Mouse (Mus musculus) granulocyte monocyte progenitor cell, adult 5-6 weeks (primary cell): Measurements from ENCODE around the gene Car5a. TPM values are rescaled to one million over a fixed set of nuclear protein-coding genes. Genes with fewer than 3 reads are reported as not detected.

Experiments used
- ATAC-seq: replicated peaks from 2 replicates; pipeline ENCODE4 v1.8.0; 2016; ENCODE audit warnings: mild to moderate bottlenecking, moderate TSS enrichment, inconsistent platforms; ENCODE audit not compliant: poor library complexity, severe bottlenecking
- total RNA-seq, 2 experiments: library from RNA; stranded (forward) in 1 of 2; stranded (reverse) in 1 of 2; fragments of 200-712, 200-1000 nt in 1 of 2; fragments of >200 nt in 1 of 2; fragmentation: Nextera tagmentation in 1 of 2; gene quantifications; 2 replicates each; pipeline ENCODE4 v1.2.3; 2014 to 2017

Gene Car5a
- total RNA-seq, 2 experiments from 2014 or later = not detected

DNA sequence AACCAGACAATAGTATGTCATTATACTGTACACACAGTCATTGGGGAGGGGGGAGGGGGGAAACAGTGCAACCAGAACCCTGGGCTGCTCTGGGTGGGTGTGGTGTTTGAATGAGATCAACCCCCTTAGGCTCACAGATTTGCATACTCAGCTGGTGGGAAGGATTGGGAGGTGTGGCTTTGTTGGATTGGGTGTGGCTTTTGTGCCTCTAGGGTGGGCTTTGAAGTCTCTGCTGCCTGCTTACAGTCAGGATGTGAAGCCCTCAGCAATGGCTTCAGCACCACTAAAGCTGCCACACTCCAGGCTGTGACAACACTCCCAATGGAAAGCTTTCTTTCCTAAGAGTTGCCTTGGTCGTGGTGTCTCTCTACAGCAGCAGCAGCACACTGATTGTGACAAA is 57.2 kb downstream of the Car5a start:
- ATAC-seq = no peak

DNA sequence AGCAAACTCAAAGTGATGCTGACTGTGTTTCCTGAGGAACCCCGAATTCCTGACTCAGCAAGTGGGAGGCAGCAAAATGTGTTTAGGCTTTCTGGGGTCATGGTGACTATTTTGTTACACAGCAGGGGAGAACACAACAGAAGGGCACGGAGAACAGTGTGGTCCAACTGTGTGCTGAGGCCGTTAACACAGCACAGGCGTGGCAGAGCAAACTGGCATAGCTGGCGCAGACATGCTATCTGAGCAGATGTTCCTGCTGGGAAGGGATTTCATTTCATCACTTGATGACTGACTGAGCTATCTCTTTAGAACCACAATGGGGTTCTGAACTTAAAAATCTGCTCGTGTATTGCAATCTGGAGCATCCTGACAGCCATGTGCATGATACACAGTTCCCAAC is 59.3 kb downstream of the Car5a start:
- ATAC-seq = no peak

DNA sequence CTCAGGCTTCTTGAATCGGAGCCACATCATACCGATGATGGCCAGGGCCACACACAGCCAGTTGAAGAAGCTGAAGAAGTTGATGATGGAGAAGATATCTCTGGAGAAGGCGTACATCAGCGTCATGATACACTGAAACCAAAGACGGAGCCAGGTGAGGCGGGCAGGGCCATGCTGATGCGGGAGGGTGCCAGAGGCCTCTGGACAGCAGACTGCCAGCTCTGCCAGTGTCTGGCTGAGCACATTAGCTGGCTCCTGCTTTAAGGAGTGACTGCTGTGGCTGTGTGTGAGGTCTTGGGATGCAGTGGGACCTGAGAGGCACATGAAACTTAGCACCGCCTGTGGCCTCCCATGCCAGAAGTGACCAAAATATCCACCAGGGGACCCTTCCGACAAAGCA is 59.7 kb downstream of the Car5a start:
- ATAC-seq = no peak

DNA sequence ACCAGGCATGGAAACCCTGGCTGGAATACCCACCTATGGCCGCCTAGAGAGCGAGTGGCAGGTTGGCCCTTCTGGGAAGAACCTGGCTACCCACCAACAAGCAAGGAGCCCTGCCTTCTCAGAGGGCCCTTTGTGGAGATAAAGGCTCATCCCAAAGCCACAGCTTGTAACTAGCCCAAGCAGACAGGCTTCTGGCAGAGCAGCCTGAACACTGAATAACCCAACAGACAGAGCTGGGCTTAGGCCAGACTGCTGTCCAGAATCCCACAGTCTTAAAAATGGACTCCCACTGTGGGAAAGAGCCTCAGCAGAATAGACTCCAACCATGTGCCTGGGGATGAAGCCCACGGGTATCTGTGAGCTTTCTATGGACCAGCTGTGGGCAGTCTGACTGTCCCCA is 60.5 kb downstream of the Car5a start:
- ATAC-seq = no peak

DNA sequence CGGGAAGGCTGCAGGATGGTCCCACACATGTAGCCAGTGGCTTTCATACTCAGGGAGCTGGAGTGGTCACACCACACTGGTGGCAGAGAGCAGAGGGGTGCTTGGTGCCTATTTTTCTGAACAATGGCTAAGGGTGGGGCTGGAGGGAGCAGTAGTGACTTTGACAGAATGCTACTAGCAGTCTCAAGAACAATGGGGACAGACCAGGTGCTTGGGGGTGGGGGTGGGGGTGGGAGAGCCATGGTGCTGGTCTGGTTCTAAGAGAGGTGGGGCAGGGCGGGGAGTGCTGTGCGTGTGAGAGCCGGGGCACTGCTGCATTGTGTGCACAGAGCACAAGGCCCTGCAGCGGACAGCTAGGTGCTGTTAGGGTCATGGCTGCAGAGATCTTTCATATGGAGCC is 62.8 kb downstream of the Car5a start:
- ATAC-seq = no peak

DNA sequence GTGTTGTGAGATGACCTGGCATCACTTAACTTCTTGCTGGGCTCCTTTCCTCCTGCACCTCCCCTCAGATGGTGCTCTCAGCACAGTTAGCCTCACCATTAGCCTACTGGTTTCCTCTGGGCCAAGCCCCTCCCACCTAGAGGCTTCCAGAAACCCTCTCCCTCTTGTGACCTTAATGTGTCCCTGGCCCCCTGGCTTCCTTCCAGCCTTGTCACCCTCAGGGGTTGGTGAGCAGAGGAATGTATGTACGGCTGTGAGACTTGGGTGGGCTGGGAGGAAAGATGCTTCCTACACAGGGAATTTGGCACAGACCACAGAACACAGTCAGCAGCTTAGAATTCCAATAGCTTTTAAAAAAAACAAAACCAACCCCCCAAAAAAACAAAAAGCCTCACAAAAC is 63.9 kb downstream of the Car5a start:
- ATAC-seq = no peak

DNA sequence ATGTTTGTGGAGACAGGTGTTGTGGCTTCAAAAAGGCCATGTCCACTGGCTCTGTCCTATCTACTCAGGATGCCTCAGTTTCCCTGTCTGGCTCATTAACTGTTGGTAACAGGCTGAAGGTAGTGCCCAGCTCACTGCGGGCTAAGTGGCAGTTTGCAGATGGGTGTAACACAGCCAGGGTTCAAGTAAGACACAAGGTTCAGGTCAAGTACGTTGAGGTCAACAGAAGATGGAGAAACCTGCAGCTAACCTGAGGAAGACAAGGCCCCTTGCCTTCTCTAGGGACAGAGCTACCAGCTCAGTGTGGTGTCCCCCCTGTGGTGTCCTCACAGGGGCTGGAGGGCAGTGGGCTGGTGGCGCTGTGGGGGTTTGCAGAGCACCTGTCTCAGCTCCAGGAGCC is 65.0 kb downstream of the Car5a start:
- ATAC-seq = no peak

DNA sequence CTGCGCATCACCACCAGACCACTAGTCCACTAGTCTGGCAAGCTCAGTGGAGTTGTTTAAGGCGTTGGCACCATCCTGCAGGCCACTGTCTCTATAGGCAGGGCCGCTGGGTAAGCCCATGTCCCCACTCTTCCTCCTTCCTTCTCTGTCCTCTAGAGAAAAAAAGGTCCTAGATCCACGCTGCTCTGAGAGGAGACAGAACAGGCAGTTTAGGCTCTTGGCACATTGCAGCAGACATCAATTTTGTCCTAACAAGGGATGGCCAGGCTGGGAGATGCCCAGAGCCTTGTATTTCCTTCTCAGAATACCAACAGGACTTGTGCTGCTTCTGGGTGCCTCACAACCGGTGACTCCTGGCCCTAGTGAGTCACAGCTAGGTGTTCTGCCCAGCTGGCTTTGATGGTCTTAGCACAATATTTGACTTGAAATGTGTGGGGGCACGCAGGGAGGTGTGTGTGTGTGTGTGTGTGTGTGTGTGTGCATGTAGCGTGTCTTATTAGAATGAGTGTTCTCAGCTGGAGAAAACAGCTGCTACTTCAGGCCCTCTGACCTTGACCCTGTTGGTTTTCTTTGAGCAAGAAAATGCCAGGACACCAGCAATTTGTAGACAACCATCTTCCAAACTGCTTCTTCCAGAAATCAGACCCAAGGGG is 66.8 kb downstream of the Car5a start:
- ATAC-seq = no peak

DNA sequence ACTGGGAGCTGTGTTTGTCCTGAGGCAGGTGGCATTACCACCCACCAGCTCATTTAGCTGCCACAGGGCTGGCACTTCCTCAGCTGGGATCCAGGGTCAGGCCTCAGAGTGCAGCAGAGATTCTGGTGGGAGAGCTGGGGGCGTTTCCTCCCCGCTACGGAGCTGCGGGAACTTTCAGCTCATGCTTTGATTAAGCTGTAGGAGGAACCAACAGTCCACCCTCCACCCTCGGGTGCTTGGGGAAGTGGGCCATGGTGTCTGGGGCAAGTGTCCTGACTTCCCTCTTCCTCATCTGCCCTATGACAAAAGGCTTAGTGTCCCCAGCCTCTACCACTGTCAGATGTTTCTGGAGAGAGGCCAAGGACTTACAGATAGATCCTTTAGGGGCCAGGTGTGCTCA is 67.5 kb downstream of the Car5a start:
- ATAC-seq = peak; percentile 94

DNA sequence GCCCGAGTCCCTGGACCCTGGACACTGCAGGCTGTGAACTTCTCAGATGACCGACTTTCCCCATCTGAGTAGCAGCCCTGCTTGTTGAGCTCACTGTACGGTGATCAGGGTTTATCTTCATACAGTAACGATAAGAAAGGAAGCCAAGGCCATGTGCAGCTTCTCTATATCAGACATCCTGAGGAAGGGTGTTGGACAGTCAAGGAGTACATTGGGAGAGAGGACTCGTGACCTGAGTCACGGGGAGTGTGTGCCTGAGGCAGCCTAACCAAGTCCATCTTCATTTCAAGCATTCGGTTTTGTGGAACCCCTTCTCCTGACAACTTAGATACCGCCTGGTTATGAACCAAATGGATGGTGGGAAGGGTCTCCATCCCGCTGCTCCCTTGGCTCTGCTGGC is 69.2 kb downstream of the Car5a start:
- no peak for ATAC-seq

DNA sequence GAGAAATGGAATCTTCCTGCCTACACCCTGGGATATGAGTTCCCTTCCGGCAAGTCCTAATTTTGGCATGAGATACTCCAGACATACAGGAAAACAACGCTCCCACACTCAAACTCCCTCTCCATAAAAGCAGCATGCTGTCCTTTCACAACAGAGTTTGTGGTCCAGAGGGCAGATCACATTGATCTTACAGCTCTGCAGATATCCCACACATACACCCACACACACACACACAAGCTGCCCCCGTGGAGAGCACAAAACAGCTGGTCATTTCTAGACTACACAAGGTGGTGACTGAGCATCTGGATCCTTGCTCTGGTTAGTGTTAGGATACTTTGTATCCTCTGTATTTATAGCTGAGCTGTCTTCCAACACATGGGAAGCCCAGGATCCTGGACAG is 69.7 kb downstream of the Car5a start:
- ATAC-seq = no peak

DNA sequence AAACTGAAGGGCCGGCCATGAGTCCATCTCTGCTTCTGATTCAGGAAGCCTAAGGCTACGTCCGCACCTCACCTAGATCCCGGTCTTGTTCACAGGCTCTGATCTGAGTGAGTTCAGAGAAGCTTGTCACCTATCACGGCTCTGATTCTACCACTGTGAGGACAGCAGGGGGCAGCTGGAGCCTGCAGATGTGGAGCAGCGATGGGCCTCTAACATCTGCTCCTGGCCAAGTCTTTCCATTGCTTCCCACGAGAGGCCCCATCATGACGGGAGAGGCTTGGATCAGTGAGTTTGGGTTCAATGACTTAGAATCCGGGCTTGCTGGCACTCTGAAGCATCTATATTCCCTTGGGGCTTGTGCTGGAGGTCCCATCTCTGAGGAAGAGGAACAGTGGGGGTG is 70.7 kb downstream of the Car5a start:
- ATAC-seq = no peak

DNA sequence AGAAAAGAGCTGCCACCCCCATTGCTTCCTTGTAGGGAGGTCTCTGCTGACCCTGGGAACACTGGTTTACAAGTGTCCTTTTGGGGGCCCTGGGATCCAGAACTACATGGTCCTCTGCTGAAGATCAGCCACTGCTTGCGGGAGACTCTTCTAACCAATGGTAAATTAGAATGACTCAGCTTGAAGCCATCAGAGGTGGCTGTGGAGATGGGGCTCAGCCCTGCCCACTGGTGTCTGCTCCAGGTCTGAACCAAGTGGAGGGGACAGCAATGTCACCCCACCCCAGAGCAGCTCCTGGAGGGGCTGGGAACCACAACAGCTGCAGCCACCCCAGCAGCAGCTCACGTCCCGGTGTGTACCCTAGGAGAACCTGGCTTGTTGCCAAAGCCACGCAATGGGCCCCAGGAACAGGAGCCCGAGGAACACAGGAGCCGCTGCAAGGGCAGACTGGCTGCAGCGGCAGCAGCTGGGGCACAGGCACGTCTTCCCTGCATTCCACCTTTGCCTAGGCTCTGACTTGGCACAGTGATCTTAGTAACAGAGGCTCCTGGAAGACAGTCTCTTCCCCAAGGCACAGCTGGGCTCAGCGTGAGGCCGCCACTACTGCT is 72.8 kb downstream of the Car5a start:
- peak; percentile 28; the same call in 1 of the 2 replicates for ATAC-seq

DNA sequence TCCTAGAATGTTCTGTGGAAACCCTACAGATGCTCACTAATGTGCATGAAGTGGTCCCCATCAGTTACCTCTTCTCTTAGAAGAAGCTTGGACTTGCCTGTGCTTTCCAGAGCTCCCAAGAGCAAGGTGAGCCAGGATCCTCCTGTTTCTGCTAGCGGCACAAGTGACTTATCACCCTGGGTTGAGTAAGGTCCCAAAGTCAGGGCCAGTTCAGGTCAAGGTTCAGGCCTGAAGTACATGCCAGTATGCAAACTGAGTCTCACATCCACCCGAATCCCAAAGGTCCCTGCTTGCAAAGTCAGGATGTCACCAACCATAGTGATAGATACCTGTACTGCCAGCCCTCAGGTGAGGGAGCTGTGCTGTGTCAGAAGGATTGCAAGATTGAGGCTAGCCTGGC is 74.5 kb downstream of the Car5a start:
- no peak for ATAC-seq

DNA sequence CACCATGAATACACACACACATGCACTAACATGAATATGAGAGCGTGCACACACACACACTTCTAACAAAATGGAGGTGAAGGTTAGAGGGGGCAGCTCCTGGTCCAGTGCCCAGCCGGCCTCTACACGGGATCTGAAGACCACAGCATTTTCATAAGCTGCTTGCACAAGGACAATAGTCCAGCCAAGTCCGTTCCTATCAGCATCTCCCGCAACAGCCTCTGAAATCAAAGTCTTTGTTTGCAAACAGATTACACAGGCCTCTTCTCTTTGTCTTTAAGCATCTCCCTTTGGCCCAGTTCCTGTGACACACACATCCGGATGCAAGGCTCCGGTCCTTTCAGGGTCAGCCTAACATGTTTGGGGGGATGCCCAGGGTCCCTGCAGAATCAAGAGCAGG is 75.8 kb downstream of the Car5a start:
- ATAC-seq = no peak

DNA sequence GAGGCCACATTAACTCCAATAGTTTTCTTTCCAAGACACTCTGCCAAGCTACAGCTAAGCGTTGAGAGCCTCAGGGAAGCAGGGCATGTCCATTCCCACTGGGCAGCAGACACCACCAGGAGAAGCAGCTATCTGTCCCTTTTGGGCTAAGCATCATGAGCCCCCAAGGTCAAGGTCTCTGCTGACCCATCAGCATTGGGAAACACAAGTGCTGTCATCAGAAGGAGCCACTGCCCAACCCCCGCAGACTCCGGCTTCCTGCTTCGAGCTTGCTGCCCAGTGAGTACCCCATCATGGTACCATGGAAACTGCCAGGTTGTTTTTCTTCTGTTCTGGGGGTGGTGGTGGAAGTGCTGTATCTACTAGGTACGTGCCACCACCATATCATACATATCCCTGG is 76.5 kb downstream of the Car5a start:
- ATAC-seq = no peak

Other genes starting within 250 kb of the Car5a start
- not detected in 2 replicates for gene Jph3, start 215.3 kb downstream of the Car5a start, total RNA-seq (2014; fragmentation: Nextera tagmentation)
- not detected in 2 replicates for gene Jph3, start 215.3 kb downstream of the Car5a start, total RNA-seq (2017)
- 41.4 and 44.4 TPM in 2 replicates for gene Klhdc4, start 115.3 kb downstream of the Car5a start, total RNA-seq (2014; fragmentation: Nextera tagmentation)
- gene Klhdc4, start 115.3 kb downstream of the Car5a start, total RNA-seq (2017) = 29.6 and 35.0 TPM in 2 replicates
- 63.5 and 63.6 TPM in 2 replicates for gene Slc7a5, start 37.2 kb downstream of the Car5a start, total RNA-seq (2014; fragmentation: Nextera tagmentation)
- 22.8 and 29.4 TPM in 2 replicates for gene Slc7a5, start 37.2 kb downstream of the Car5a start, total RNA-seq (2017)
- gene Banp, start 4.8 kb upstream of the Car5a start, total RNA-seq (2014; fragmentation: Nextera tagmentation) = 12.9 and 16.4 TPM in 2 replicates
- 19.3 and 31.1 TPM in 2 replicates for gene Banp, start 4.8 kb upstream of the Car5a start, total RNA-seq (2017)